Mouse (Mus musculus) limb, embryonic 15.5 days (tissue): Measurements from ENCODE around the gene Entr1. TPM values are rescaled to one million over a fixed set of nuclear protein-coding genes. Genes with fewer than 3 reads are reported as not detected.
"Not testable (repeated sequence)": the region's sequence is repeated elsewhere in the genome, so short reads cannot be mapped to it uniquely, and the experiment has no call there.

Source experiments
- ATAC-seq: fragments of 200-750 bp; cut with Nextera tagmentation; 2 replicates; pipeline ENCODE4 v1.8.0; 2017; ENCODE audit warnings: low read depth, moderate TSS enrichment; ENCODE audit not compliant: insufficient number of reproducible peaks, low FRiP score, low TSS enrichment
- H3K27ac ChIP-seq: fragments of 300-500 bp; sonication (generic); 2 replicates; pipeline ENCODE4 v1.5.1; 2015; ENCODE audit warnings: moderate library complexity, mild to moderate bottlenecking, inconsistent platforms
- H3K27me3 ChIP-seq: fragments of 300-500 bp; sonication (generic); 2 replicates; pipeline ENCODE4 v1.6.1; 2015; ENCODE audit warnings: inconsistent platforms
- H3K36me3 ChIP-seq: fragments of 300-500 bp; sonication (generic); 2 replicates; pipeline ENCODE4 v1.6.1; 2015; ENCODE audit warnings: inconsistent platforms
- H3K4me1 ChIP-seq: fragments of 300-500 bp; sonication (generic); 2 replicates; pipeline ENCODE4 v1.6.1; 2015; ENCODE audit warnings: inconsistent platforms
- H3K4me2 ChIP-seq: fragments of 300-500 bp; sonication (generic); 2 replicates; pipeline ENCODE4 v1.6.1; 2015; ENCODE audit warnings: mild to moderate bottlenecking, inconsistent platforms
- H3K4me3 ChIP-seq: fragments of 300-500 bp; sonication (generic); 2 replicates; pipeline ENCODE4 v1.5.1; 2015; ENCODE audit warnings: mild to moderate bottlenecking, inconsistent platforms
- H3K9ac ChIP-seq: fragments of 300-500 bp; sonication (generic); 2 replicates; pipeline ENCODE4 v1.6.1; 2015; ENCODE audit warnings: inconsistent platforms
- H3K9me3 ChIP-seq: fragments of 300-500 bp; sonication (generic); 2 replicates; pipeline ENCODE4 v1.6.1; 2016; ENCODE audit warnings: inconsistent platforms
- WGBS: fragments of 180-500 bp; shearing (Covaris S2); methylation state at CpG from one replicate; pipeline ENCODE4 v1.1.7; 2015; 5-methylcytosine and 5-hydroxymethylcytosine counted together
- polyA plus RNA-seq: library from polyadenylated mRNA; unstranded; fragments of >200 nt; fragmentation: Nextera tagmentation; extraction: Ambion mirVana; gene quantifications from 2 replicates; pipeline ENCODE4 v1.2.1, GENCODE M21; 2015

The Entr1 gene
- polyA plus RNA-seq, 1 experiment from 2014 or later = 121 TPM

DNA sequence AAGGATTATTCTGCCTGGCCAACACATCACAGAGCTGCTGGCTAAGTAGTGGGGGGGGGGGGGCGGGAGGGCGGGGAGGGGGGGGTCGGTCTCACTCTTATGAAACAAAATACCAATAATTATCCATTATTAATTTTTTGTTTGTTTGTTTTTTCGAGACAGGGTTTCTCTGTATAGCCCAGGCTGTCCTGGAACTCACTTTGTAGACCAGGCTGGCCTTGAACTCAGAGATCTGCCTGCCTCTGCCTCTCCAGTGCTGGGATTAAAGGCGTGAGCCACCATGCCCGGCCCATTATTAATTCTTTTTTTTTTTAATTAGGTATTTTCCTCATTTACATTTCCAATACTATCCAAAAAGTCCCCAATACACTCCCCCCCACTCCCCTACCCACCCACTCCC lies 8.2 kb downstream of the Entr1 start:
- WGBS = 37% methylated on average over 6 of the region's 6 CpGs
- Histone ChIP-seq H3K36me3 (peaks cover 72% of the 10 kb centered on the region), H3K4me3 (peak overlapping the region; percentile 81), H3K4me2 (peak overlapping the region; percentile 84)
- H3K4me1 ChIP-seq, H3K27ac ChIP-seq, H3K9me3 ChIP-seq, H3K9ac ChIP-seq, H3K27me3 ChIP-seq, ATAC-seq: not testable (repeated sequence)

DNA sequence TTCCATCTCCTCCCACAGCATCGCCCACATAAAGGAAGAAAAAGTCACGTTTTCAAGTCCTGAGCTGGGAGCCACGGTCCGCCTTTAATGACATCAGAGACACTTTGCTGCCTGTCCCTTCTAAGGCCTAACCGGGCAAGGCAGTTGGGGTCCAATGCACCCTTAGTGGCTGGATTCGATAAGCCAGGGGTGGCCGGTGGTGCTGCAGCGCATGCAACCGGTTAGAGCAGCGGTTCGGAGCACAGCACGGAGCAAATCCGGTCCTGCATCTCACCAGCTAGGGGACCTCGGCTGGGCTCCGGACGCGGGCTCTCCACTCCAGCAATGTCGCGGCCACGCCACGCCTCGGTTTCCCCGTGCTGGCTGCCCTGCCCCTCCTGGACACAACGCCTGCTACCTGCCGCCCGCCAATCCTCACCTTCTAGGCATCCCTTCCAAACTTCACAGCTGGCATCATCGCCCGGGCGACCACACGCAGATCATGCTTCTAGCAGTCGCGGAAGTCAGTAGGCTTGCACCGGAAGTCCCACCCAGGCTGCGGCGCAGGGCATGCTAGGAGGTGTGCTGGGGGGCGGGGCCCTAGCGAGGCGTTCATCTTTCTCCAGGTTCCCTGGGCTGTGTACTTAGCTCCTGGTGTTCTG lies 8.9 kb downstream of the Entr1 start, which contains the start of gene Snapc4:
TSS of gene Snapc4 (minus strand) at position 523 of the 641 bp plus-strand sequence.
- Histone ChIP-seq H3K4me2 (peak within 1 kb of the TSS; percentile 84), H3K9ac (peak within 1 kb of the TSS; percentile 77), H3K36me3 (peaks cover 71% of the 10 kb centered on the region), H3K27me3 (no peaks in the 10 kb centered on the region), H3K27ac (peak within 1 kb of the TSS; percentile 75), H3K4me3 (peak within 1 kb of the TSS; percentile 81), H3K4me1 (peaks cover 9% of the 10 kb centered on the region; the same call in 1 of the 2 replicates), H3K9me3 (no peaks in the 10 kb centered on the region)
- under 1% methylated on average over 38 of the region's 38 CpGs for WGBS
- peak; percentile 79; the same call in 1 of the 2 replicates for ATAC-seq

DNA sequence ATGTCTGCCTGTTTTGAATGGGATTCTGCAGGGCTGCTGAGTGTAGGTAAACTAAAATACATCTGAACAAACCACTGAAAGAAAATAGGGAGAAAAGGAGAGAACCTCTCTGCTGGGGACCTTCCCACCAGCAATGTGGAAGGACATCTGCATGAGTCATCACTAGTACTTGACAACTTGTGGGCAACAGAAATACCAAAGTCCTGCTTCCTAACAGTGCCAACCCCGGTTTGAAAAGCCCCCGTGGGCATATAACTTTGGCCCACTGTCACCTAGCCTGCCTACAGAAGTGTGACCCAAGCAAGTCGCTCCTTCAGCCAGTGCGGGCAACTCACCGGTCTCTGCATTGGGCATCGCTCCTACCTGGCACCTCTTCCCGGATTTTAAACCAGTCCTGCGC lies 16.7 kb downstream of the Entr1 start:
- Histone ChIP-seq H3K9me3 (no peaks in the 10 kb centered on the region), H3K36me3 (peaks cover 96% of the 10 kb centered on the region)
- ATAC-seq = no peak

DNA sequence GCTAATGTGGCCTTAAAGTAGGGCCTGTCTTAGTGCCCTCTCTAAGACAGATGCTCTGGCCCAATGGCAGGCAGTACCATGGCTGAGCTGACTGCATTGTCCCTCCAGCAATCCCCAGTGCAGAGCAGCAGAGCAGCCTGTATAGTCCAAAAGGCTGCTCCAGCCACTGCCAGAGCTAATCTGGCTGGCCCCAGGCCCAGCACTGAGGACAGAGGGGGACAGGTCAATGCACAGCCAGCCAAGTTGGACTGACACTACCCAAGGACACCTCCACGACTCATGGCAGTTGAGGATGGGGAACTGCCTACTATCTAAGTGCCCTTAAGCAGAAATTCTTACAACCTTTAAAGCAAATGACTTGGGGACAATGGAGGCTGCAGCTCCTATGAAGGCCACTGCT lies 20.5 kb downstream of the Entr1 start:
- no peak overlapping the region for H3K4me3 ChIP-seq
- H3K4me2 ChIP-seq = no peak overlapping the region
- no peak overlapping the region for H3K27ac ChIP-seq
- H3K9ac ChIP-seq = no peak overlapping the region
- peaks cover 12% of the 10 kb centered on the region for H3K4me1 ChIP-seq
- H3K36me3 ChIP-seq = peaks cover 97% of the 10 kb centered on the region
- no peaks in the 10 kb centered on the region for H3K9me3 ChIP-seq
- 70% methylated on average over 1 of the region's 1 CpGs for WGBS
- ATAC-seq = no peak
- H3K27me3 ChIP-seq = no peaks in the 10 kb centered on the region

More for the DNA sequence above, 16.7 kb downstream of the Entr1 start:
- 94% methylated on average over 8 of the region's 8 CpGs for WGBS
- H3K27me3 ChIP-seq = no peaks in the 10 kb centered on the region
- no peak overlapping the region for H3K4me2 ChIP-seq
- no peak overlapping the region for H3K4me3 ChIP-seq
- H3K9ac ChIP-seq = no peak overlapping the region
- no peaks in the 10 kb centered on the region for H3K4me1 ChIP-seq
- H3K27ac ChIP-seq = no peak overlapping the region

DNA sequence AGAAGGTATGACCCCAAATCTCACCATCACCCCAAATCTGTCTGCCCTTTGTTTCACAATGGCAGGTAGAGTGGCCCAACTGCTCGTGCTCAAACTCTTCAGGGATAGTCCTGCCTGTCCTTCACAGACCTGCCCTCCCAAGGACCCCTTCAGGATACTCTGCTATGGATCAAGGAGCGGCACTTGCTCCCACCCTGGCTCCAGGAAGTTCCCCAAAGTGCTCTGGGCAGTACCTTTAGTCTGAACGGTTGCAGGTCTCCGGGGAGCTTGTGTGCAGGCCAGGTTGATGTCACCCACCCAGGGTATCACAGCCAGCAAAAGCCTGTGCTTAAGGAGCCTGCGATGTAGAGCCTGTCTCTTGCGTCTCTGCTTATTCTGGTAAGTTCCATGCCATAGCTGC lies 21.2 kb downstream of the Entr1 start:
- Histone ChIP-seq H3K27ac (no peak overlapping the region), H3K4me1 (peaks cover 12% of the 10 kb centered on the region), H3K4me3 (no peak overlapping the region), H3K9me3 (no peaks in the 10 kb centered on the region), H3K9ac (no peak overlapping the region), H3K36me3 (peaks cover 97% of the 10 kb centered on the region), H3K4me2 (no peak overlapping the region), H3K27me3 (no peaks in the 10 kb centered on the region)
- WGBS = 88% methylated on average over 6 of the region's 6 CpGs
- ATAC-seq = no peak

DNA sequence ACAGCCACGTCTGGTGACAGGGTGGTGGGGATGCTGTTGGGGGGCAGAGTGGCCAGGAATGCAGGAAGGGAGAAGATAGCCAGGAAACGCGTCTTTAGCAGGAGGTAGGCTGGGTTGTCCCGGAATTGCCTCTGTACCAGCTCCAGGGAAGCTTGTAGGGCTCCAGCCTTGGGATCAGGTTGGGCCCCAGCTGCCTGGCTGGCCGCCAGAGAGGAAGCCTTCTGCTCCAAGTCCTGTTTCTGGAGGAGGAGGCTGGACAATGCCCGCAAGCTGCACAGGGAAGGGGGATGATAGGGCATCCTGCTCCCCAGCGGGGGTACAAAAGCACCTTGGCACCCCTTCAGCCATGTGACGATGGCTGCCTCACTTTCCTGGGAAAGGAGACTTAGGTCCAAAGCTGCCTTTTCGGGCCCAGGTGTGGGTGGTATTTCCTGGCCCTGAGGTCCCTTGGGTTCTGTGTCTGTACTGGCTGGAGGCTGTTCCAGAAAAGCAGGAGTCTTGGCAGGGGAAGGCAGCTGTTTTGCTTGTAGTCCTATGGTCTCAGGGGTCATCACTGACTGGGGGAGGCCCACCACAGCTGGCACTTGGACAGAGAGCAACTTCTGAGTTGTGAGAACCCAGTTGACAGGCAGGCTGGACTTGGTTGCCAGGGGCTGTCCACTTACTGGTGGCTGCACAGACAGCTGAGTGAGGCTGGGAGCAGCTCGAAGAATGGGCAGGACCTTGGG lies 24.2 kb downstream of the Entr1 start:
- no peak overlapping the region for H3K4me2 ChIP-seq
- H3K4me3 ChIP-seq = no peak overlapping the region
- peaks cover 79% of the 10 kb centered on the region for H3K36me3 ChIP-seq
- peak overlapping the region; percentile 38 for H3K27ac ChIP-seq
- no peaks in the 10 kb centered on the region for H3K9me3 ChIP-seq
- H3K9ac ChIP-seq = no peak overlapping the region
- no peaks in the 10 kb centered on the region for H3K27me3 ChIP-seq
- 63% methylated on average over 10 of the region's 10 CpGs for WGBS
- no peak for ATAC-seq
- H3K4me1 ChIP-seq = peaks cover 12% of the 10 kb centered on the region

DNA sequence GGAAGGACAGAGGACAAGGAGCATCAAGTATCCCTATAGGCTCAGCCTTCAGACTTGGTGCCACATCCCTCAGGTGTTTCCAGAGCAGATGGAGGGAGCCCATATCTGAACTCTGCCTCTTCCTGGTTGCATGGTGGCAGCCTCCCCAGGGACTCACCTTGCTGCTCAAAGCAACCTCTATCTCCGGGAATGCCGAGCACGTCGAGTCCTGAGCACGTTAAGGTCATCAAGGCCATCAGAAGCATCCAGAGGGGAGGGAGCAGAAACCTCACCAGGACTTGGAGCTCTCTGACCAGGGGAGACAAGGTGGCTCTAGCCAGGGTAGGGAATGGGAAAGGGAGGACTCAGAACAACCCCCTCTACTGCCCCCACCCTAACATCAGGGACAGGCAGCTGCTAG lies 25.6 kb downstream of the Entr1 start:
- H3K4me3 ChIP-seq = no peak overlapping the region
- H3K9me3 ChIP-seq = no peaks in the 10 kb centered on the region
- peaks cover 65% of the 10 kb centered on the region for H3K36me3 ChIP-seq
- no peak for ATAC-seq
- no peak overlapping the region for H3K27ac ChIP-seq
- no peaks in the 10 kb centered on the region for H3K27me3 ChIP-seq
- WGBS = 81% methylated on average over 5 of the region's 5 CpGs
- H3K9ac ChIP-seq = no peak overlapping the region
- H3K4me1 ChIP-seq = peaks cover 12% of the 10 kb centered on the region
- H3K4me2 ChIP-seq = no peak overlapping the region

DNA sequence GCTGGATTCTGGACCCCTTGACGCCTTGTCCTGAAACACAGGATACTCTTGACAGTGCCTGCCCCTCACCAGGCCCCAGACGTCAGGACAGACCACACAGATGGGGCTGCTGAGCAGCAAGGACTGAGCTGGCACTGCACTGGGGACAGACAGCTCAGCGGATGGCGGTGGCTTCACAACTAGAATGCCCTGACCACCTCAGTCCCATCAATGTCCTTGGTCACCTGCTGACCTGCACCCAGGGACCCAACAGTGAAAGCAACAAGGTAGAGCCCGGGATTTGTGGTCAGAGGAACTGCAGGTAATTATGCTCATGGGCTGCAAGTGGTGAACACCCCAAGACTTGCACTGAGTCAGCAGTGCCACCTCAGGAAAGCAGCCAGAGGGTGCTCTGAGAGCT lies 26.1 kb downstream of the Entr1 start:
- WGBS = 80% methylated on average over 5 of the region's 5 CpGs
- ATAC-seq = no peak
- Histone ChIP-seq H3K27ac (no peak overlapping the region), H3K27me3 (no peaks in the 10 kb centered on the region), H3K4me3 (no peak overlapping the region), H3K4me2 (no peak overlapping the region), H3K4me1 (peaks cover 12% of the 10 kb centered on the region), H3K9me3 (no peaks in the 10 kb centered on the region), H3K9ac (no peak overlapping the region), H3K36me3 (peaks cover 60% of the 10 kb centered on the region)

DNA sequence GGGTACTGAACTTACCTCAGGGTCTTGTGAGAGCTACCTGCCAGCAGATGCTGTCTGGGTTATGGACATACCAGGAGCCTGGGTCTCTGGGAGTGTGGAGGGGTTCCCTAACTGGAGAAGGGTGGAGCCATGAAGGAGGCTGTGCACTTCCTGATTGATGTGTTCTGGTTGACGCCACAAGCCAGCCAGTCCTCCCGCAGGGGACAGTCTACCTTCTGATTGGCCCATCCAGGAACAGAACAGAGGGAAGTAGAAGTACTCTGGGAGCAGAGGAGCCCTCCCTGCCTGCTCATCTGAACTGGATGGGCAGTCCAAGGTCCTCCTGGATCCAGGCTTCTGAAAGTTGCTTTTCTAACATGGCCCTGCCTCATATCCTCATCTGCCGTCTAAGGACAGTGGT lies 28.3 kb downstream of the Entr1 start, which contains the start of gene Card9:
TSS of gene Card9 (minus strand) at position 147 of the 400 bp plus-strand sequence.
- WGBS = 46% methylated on average over 3 of the region's 3 CpGs
- Histone ChIP-seq H3K4me1 (peaks cover 12% of the 10 kb centered on the region), H3K27ac (no peak within 1 kb of the TSS), H3K4me3 (no peak within 1 kb of the TSS), H3K27me3 (no peaks in the 10 kb centered on the region), H3K4me2 (no peak within 1 kb of the TSS), H3K9me3 (no peaks in the 10 kb centered on the region), H3K36me3 (peaks cover 38% of the 10 kb centered on the region), H3K9ac (no peak within 1 kb of the TSS)
- no peak for ATAC-seq

DNA sequence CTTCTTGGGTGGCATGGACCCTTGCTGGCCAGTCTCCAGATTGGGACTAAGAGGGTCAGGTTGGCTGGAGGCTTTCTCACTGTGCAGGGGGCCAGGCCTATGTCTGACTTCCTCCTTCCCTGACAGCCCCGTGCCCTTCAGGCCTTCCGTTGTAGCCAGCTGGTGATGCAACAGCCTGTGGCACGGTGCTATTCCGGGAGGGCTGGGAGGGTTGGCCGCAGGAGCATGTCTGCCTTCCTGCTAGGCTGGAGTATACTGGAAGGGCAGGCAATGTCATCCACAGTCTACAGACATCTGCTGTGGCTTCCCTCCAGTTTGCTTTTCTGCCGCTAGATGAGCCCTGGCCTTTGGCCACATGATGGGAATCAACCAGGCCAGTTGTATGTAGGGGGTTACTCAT lies 29.1 kb downstream of the Entr1 start:
- H3K27me3 ChIP-seq = no peaks in the 10 kb centered on the region
- H3K4me2 ChIP-seq = no peak overlapping the region
- H3K9ac ChIP-seq = no peak overlapping the region
- peaks cover 7% of the 10 kb centered on the region for H3K4me1 ChIP-seq
- peaks cover 30% of the 10 kb centered on the region for H3K36me3 ChIP-seq
- no peak for ATAC-seq
- no peak overlapping the region for H3K4me3 ChIP-seq
- WGBS = 84% methylated on average over 6 of the region's 6 CpGs
- no peak overlapping the region for H3K27ac ChIP-seq
- no peaks in the 10 kb centered on the region for H3K9me3 ChIP-seq

DNA sequence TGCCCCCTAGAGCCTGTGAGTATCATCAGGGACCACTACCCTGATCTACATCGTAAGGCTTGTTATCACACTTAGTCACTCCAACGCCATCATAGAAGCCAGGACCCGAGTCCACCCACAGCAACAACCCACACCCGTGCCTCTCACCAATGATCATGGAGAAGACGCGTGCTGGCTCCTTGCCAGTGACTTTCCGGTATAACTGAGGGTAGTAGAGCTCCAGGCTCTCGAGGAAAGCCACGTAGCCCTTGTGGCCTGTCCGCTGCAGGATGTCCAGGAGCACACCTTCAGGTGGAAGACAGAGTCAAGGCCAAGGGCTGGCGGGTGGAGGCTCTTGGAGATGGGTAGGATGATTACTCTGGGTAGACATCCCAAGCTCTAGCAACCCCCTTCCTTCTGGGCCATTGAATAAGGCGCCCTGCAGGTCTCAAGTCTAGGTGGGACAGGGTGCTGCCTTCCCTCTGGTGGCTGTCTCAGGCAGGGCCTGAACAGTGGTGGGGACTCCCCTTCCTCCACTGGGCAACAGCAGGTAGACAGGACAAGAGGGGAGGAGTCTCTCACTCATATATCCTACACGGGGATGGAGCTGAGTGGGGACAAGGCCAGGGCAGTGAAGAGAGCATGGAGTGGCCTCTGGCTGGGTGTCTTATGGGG lies 30.3 kb downstream of the Entr1 start:
- H3K4me2 ChIP-seq = no peak overlapping the region
- no peak for ATAC-seq
- H3K36me3 ChIP-seq = peaks cover 18% of the 10 kb centered on the region
- no peaks in the 10 kb centered on the region for H3K27me3 ChIP-seq
- H3K9ac ChIP-seq = no peak overlapping the region
- no peak overlapping the region for H3K4me3 ChIP-seq
- H3K9me3 ChIP-seq = no peaks in the 10 kb centered on the region
- H3K4me1 ChIP-seq = no peaks in the 10 kb centered on the region
- no peak overlapping the region for H3K27ac ChIP-seq
- WGBS = 81% methylated on average over 13 of the region's 13 CpGs

DNA sequence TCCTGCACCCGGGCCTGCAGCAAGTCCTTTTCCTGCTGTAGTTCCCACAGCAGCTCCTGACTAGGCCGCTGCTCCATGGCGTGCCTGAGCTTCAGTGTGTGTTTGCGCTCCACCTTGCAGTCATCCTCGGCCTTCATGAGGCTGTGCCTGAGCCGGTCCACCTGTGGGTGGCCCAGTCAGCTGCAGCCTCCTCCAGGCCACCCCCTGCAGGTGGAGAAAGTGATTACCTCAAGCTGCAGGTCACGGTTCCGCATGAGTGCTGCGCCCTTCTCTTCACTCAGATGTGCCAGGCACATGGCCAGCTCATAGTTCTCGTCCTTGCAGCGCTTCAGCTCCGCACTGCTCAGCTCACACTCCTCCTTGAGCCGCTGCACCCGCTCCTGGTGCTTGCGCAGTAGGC lies 31.6 kb downstream of the Entr1 start:
- no peak overlapping the region for H3K27ac ChIP-seq
- H3K4me1 ChIP-seq = peaks cover 9% of the 10 kb centered on the region
- ATAC-seq = no peak
- 55% methylated on average over 15 of the region's 15 CpGs for WGBS
- peaks cover 5% of the 10 kb centered on the region; the same call in 1 of the 2 replicates for H3K36me3 ChIP-seq
- no peaks in the 10 kb centered on the region for H3K27me3 ChIP-seq
- no peak overlapping the region for H3K9ac ChIP-seq
- no peak overlapping the region for H3K4me3 ChIP-seq
- no peak overlapping the region for H3K4me2 ChIP-seq
- no peaks in the 10 kb centered on the region for H3K9me3 ChIP-seq
